Mouse (Mus musculus) CH12.LX (cell line): ENCODE measurements at regions not wholly inside any gene's neighbourhood (a gene's known extent, or its start where the extent isn't known, plus 50 kb on each side); places are given as distances from the start of the nearest gene placed in this dataset.

Experiments used
- DNase-seq: peaks from one replicate; pipeline ENCODE4 v3.0.0-alpha.2; 2013; ENCODE audit errors: extremely low read depth
- H3K27ac ChIP-seq: 2 replicates; pipeline ENCODE4 v1.5.1; 2012; ENCODE audit warnings: low read depth, mild to moderate bottlenecking, control low read depth, moderate library complexity; ENCODE audit not compliant: insufficient read depth
- H3K27me3 ChIP-seq: replicated peaks from 2 replicates; pipeline ENCODE3; 2012; ENCODE audit warnings: inconsistent platforms
- H3K36me3 ChIP-seq, 2 experiments: replicated peaks in 1 of 2; 2 replicates each; pipeline versions ENCODE3 to v1.6.1; 2012; ENCODE audit warnings: inconsistent platforms in 1 of 2, low read length in 1 of 2, mild to moderate bottlenecking in 1 of 2, mixed read lengths in 1 of 2, moderate library complexity in 1 of 2; ENCODE audit not compliant: control insufficient read depth in 1 of 2, insufficient read depth in 1 of 2
- H3K4me1 ChIP-seq, 2 experiments: 2 replicates each; pipeline ENCODE4 v1.6.1; 2012; ENCODE audit warnings: inconsistent platforms in 1 of 2, moderate library complexity in 1 of 2; ENCODE audit not compliant: insufficient read depth in 2 of 2, control insufficient read depth in 1 of 2
- H3K4me2 ChIP-seq: 2 replicates; pipeline ENCODE4 v1.6.1; 2012; ENCODE audit warnings: low read depth, mild to moderate bottlenecking, control low read depth; ENCODE audit not compliant: poor library complexity, insufficient read depth, severe bottlenecking
- H3K4me3 ChIP-seq, 3 experiments: fragments of 150-350 bp in 1 of 3; sonication (generic) in 1 of 3; replicated peaks in 1 of 3; 2 replicates each; pipeline versions ENCODE3 to v1.5.1; 2011 to 2012; ENCODE audit warnings: low read depth in 2 of 3, low read length in 2 of 3, mild to moderate bottlenecking in 2 of 3, moderate library complexity in 2 of 3, control low read depth in 1 of 3, improper control_type of control experiment in 1 of 3, inconsistent platforms in 1 of 3, mixed read lengths in 1 of 3; ENCODE audit not compliant: poor library complexity in 1 of 3
- H3K79me2 ChIP-seq: replicated peaks from 2 replicates; pipeline ENCODE4 v1.6.1; 2012; ENCODE audit warnings: mild to moderate bottlenecking, moderate library complexity; ENCODE audit not compliant: control insufficient read depth, poor library complexity, insufficient read depth, severe bottlenecking; ENCODE audit errors: extremely low read depth
- H3K9ac ChIP-seq: 2 replicates; pipeline ENCODE4 v1.6.1; 2012; ENCODE audit warnings: low read depth, mild to moderate bottlenecking, control low read depth, moderate library complexity; ENCODE audit not compliant: insufficient read depth
- H3K9me3 ChIP-seq: replicated peaks from 2 replicates; pipeline ENCODE3; 2012; ENCODE audit warnings: low read length, inconsistent platforms, mixed read lengths
- BHLHE40 ChIP-seq: IDR thresholded peaks from 2 replicates; pipeline ENCODE4 v1.6.1; 2011; ENCODE audit warnings: mild to moderate bottlenecking, low read depth, low read length, improper control_type of control experiment
- CHD1 ChIP-seq: IDR thresholded peaks from 2 replicates; pipeline ENCODE4 v1.6.1; 2012; ENCODE audit warnings: low read depth, low read length, improper control_type of control experiment, inconsistent platforms
- CTCF ChIP-seq, 2 experiments: IDR thresholded peaks in 1 of 2; conservative IDR thresholded peaks in 1 of 2; 2 replicates each; pipeline ENCODE4 v1.5.1; 2011 to 2012; ENCODE audit warnings: low read depth in 2 of 2, low read length in 2 of 2, improper control_type of control experiment in 1 of 2, inconsistent platforms in 1 of 2, mild to moderate bottlenecking in 1 of 2, moderate library complexity in 1 of 2
- E2F4 ChIP-seq: IDR thresholded peaks from 2 replicates; pipeline ENCODE4 v1.6.1; 2011; ENCODE audit warnings: low read depth, low read length, improper control_type of control experiment; ENCODE audit not compliant: insufficient replicate concordance
- ELF1 ChIP-seq: IDR thresholded peaks from 2 replicates; pipeline ENCODE4 v1.6.1; 2014; ENCODE audit warnings: low read depth, mild to moderate bottlenecking, inconsistent platforms, low read length, improper control_type of control experiment
- EP300 ChIP-seq: IDR thresholded peaks from 2 replicates; pipeline ENCODE4 v1.6.1; 2011; ENCODE audit warnings: low read length, improper control_type of control experiment
- ETS1 ChIP-seq: conservative IDR thresholded peaks from 2 replicates; pipeline ENCODE4 v1.6.1; 2012; ENCODE audit warnings: low read depth, mild to moderate bottlenecking, inconsistent platforms, low read length, improper control_type of control experiment, moderate library complexity
- GABPA ChIP-seq: IDR thresholded peaks from 2 replicates; pipeline ENCODE4 v1.6.1; 2012; ENCODE audit warnings: low read depth, low read length, improper control_type of control experiment, inconsistent platforms; ENCODE audit not compliant: insufficient replicate concordance
- HCFC1 ChIP-seq: IDR thresholded peaks from 2 replicates; pipeline ENCODE4 v1.6.1; 2012; ENCODE audit warnings: low read depth, mild to moderate bottlenecking, inconsistent platforms, low read length, improper control_type of control experiment
- IRF4 ChIP-seq: IDR thresholded peaks from 2 replicates; pipeline ENCODE4 v1.6.1; 2014; ENCODE audit warnings: low read depth, mild to moderate bottlenecking, inconsistent platforms, low read length, improper control_type of control experiment
- JUN ChIP-seq: IDR thresholded peaks from 2 replicates; pipeline ENCODE4 v1.6.1; 2011; ENCODE audit warnings: low read depth, mild to moderate bottlenecking, low read length, improper control_type of control experiment, moderate library complexity; ENCODE audit not compliant: insufficient read depth
- KAT2A ChIP-seq: IDR thresholded peaks from 2 replicates; pipeline ENCODE4 v1.6.1; 2012; ENCODE audit warnings: low read length, improper control_type of control experiment, inconsistent platforms; ENCODE audit not compliant: insufficient replicate concordance
- MAX ChIP-seq: IDR thresholded peaks from 2 replicates; pipeline ENCODE4 v1.6.1; 2011; ENCODE audit warnings: low read length, improper control_type of control experiment
- MAZ ChIP-seq: IDR thresholded peaks from 2 replicates; pipeline ENCODE4 v1.6.1; 2012; ENCODE audit warnings: low read depth, mild to moderate bottlenecking, inconsistent platforms, low read length, improper control_type of control experiment, moderate library complexity
- MXI1 ChIP-seq: IDR thresholded peaks from 2 replicates; pipeline ENCODE4 v1.6.1; 2011; ENCODE audit warnings: mild to moderate bottlenecking, low read depth, low read length, improper control_type of control experiment
- MYC ChIP-seq: IDR thresholded peaks from 2 replicates; pipeline ENCODE4 v1.6.1; 2011; ENCODE audit warnings: low read depth, mild to moderate bottlenecking, improper control_type of control experiment, low read length
- NELFE ChIP-seq: IDR thresholded peaks from 2 replicates; pipeline ENCODE4 v1.6.1; 2011; ENCODE audit warnings: low read depth, low read length, improper control_type of control experiment
- PAX5 ChIP-seq: IDR thresholded peaks from 2 replicates; pipeline ENCODE4 v1.6.1; 2012; ENCODE audit warnings: low read length, inconsistent platforms, mixed read lengths
- POLR2A ChIP-seq: IDR thresholded peaks from 2 replicates; pipeline ENCODE4 v1.6.1; 2011; ENCODE audit warnings: low read depth, mild to moderate bottlenecking, improper control_type of control experiment, low read length
- POLR2AphosphoS2 ChIP-seq: IDR thresholded peaks from 2 replicates; pipeline ENCODE4 v1.6.1; 2011; ENCODE audit warnings: low read depth, low read length, improper control_type of control experiment
- RCOR1 ChIP-seq: conservative IDR thresholded peaks from 2 replicates; pipeline ENCODE4 v1.6.1; 2012; ENCODE audit warnings: low read depth, mild to moderate bottlenecking, inconsistent platforms, low read length, improper control_type of control experiment
- TBP ChIP-seq: conservative IDR thresholded peaks from 2 replicates; pipeline ENCODE4 v1.6.1; 2011; ENCODE audit warnings: low read depth, low read length, improper control_type of control experiment
- USF1 ChIP-seq: IDR thresholded peaks from 2 replicates; pipeline ENCODE4 v1.6.1; 2014; ENCODE audit warnings: low read depth, mild to moderate bottlenecking, inconsistent platforms, low read length, improper control_type of control experiment
- USF2 ChIP-seq: conservative IDR thresholded peaks from 2 replicates; pipeline ENCODE4 v1.6.1; 2011; ENCODE audit warnings: low read depth, low read length, improper control_type of control experiment
- ZC3H11A ChIP-seq: IDR thresholded peaks from 2 replicates; pipeline ENCODE4 v1.6.1; 2012; ENCODE audit warnings: low read depth, mild to moderate bottlenecking, inconsistent platforms, low read length, improper control_type of control experiment
- ZKSCAN1 ChIP-seq: IDR thresholded peaks from 2 replicates; pipeline ENCODE4 v1.6.1; 2012; ENCODE audit warnings: low read depth, inconsistent platforms, low read length, improper control_type of control experiment, borderline replicate concordance
- ZMIZ1 ChIP-seq: IDR thresholded peaks from 2 replicates; pipeline ENCODE4 v1.6.1; 2012; ENCODE audit warnings: low read depth, mild to moderate bottlenecking, inconsistent platforms, low read length, improper control_type of control experiment
- ZNF384 ChIP-seq: IDR thresholded peaks from 2 replicates; pipeline ENCODE4 v1.6.1; 2012; ENCODE audit warnings: low read depth, low read length, improper control_type of control experiment, inconsistent platforms
- dilution Hi-C: fragments of 300-500 bp; cut with MboI; formaldehyde crosslinking; loops from 2 replicates; pipeline ENCODE4 v1.14.3; 2020; ENCODE audit warnings: low sequenced_read_pairs; ENCODE audit not compliant: extremely low pct_unique_long_range_greater_than_20kb, extremely low pct_ligation_motif_present
- in situ Hi-C: fragments of 300-500 bp; cut with MboI; formaldehyde crosslinking; loops from 3 replicates; pipeline ENCODE4 v1.14.3; 2019; ENCODE audit warnings: low sequenced_read_pairs, low pct_ligation_motif_present, low pct_unique_long_range_greater_than_20kb, mixed read lengths

GRCm38 (mm10) chr2:137936613-137937012 lies 319.8 kb upstream of the Btbd3 start:
- in situ Hi-C loops, result no loop called here
- no peak for DNase-seq
- peaks cover 49% of the 10 kb centered on the region for H3K9me3 ChIP-seq
- H3K27ac ChIP-seq, result no peak overlapping the region
- no peaks in the 10 kb centered on the region for H3K4me1 ChIP-seq
- no peak overlapping the region for H3K4me3 ChIP-seq
- dilution Hi-C loops, result no loop called here
- H3K79me2 ChIP-seq, result no peaks in the 10 kb centered on the region
- H3K9ac ChIP-seq, result no peak overlapping the region
- no peak overlapping the region for H3K4me2 ChIP-seq
- H3K27me3 ChIP-seq, result no peaks in the 10 kb centered on the region
- TF ChIP-seq ETS1, result no peak
- TF ChIP-seq POLR2A, result no peak
- TF ChIP-seq ELF1, result no peak
- TF ChIP-seq CHD1, result no peak
- no peak for TF ChIP-seq ZKSCAN1
- TF ChIP-seq EP300, result no peak
- no peak for TF ChIP-seq E2F4
- no peak for TF ChIP-seq KAT2A
- TF ChIP-seq USF1, result no peak
- TF ChIP-seq JUN, result no peak
- no peak for TF ChIP-seq IRF4
- TF ChIP-seq, all 38 proteins: peak for 0
- H3K36me3 ChIP-seq, result no peaks in the 10 kb centered on the region

- H3K27ac ChIP-seq, result no peak overlapping the region
- H3K36me3 ChIP-seq, result no peaks in the 10 kb centered on the region
- in situ Hi-C loops, result no loop called here
- H3K9me3 ChIP-seq, result peaks cover 33% of the 10 kb centered on the region
- no peak overlapping the region for H3K4me3 ChIP-seq
- H3K79me2 ChIP-seq, result no peaks in the 10 kb centered on the region
- H3K27me3 ChIP-seq, result no peaks in the 10 kb centered on the region
- DNase-seq, result no peak
- TF ChIP-seq ZC3H11A (no peak), ETS1 (no peak), NELFE (no peak), MAX (no peak), USF2 (no peak), E2F4 (no peak), EP300 (no peak)
- TF ChIP-seq, all 38 proteins: peak for 0
- H3K4me1 ChIP-seq, result no peaks in the 10 kb centered on the region
- dilution Hi-C loops, result no loop called here
- no peak overlapping the region for H3K4me2 ChIP-seq
- no peak overlapping the region for H3K9ac ChIP-seq
Measured at GRCm38 (mm10) chr2:137932931-137933330, 323.4 kb upstream of the Btbd3 start.

GRCm38 (mm10) chr2:137932488-137932887 lies 323.9 kb upstream of the Btbd3 start:
- H3K9ac ChIP-seq, result no peak overlapping the region
- in situ Hi-C loops, result no loop called here
- TF ChIP-seq ZNF384 (no peak), GABPA (no peak), RCOR1 (no peak), POLR2AphosphoS2 (no peak), CTCF (conservative IDR thresholded peaks at IDR 0.05 in 1 of 2, IDR thresholded peaks at IDR 0.05 in 1 of 2; ENCODE audit: low read depth in 2 of 2, low read length in 2 of 2) (no peak), MXI1 (no peak), PAX5 (no peak), ZMIZ1 (no peak), MAZ (no peak), JUN (no peak), TBP (no peak), BHLHE40 (no peak), ZKSCAN1 (no peak), IRF4 (no peak), MYC (no peak), HCFC1 (no peak)

More at GRCm38 (mm10) chr2:137932488-137932887, 323.9 kb upstream of the Btbd3 start:
- Histone ChIP-seq H3K79me2 (no peaks in the 10 kb centered on the region), H3K4me1 (no peaks in the 10 kb centered on the region), H3K27me3 (no peaks in the 10 kb centered on the region), H3K36me3 (no peaks in the 10 kb centered on the region), H3K9me3 (peaks cover 29% of the 10 kb centered on the region), H3K27ac (no peak overlapping the region), H3K4me2 (no peak overlapping the region), H3K4me3 (no peak overlapping the region)
- no peak for DNase-seq
- dilution Hi-C loops, result no loop called here
